Mouse (Mus musculus) megakaryocyte, adult 5-6 weeks (primary cell): ENCODE data around the gene Sart1. TPM values are rescaled to one million over a fixed set of nuclear protein-coding genes. Genes with fewer than 3 reads are reported as not detected.

Source experiments
- ATAC-seq: 2 replicates; pipeline ENCODE4 v1.8.0; 2016; ENCODE audit warnings: mild to moderate bottlenecking, inconsistent platforms; ENCODE audit not compliant: poor library complexity, severe bottlenecking
- total RNA-seq, 2 experiments: library from RNA; stranded (forward) in 1 of 2; stranded (reverse) in 1 of 2; fragments of 153-499, 151-499 nt in 1 of 2; fragments of 221-1000, 200-1000 nt in 1 of 2; gene quantifications; 2 replicates each; pipeline versions ENCODE4 v1.2.3 to v1.2.4; 2015 to 2017

Gene Sart1
- total RNA-seq, 2 experiments from 2014 or later, result 57.3 to 62.2 TPM

- ATAC-seq, result no peak
These were observed 60.5 kb downstream of the Sart1 start for GRCm38 (mm10) chr19:5327970-5328369.

Other genes starting within 250 kb of the Sart1 start
- 45.4 and 45.7 TPM in 2 replicates for gene Pacs1, start 115.6 kb downstream of the Sart1 start, total RNA-seq (2015)
- 14.2 and 25.4 TPM in 2 replicates for gene Pacs1, start 115.6 kb downstream of the Sart1 start, total RNA-seq (2017)
- gene Sf3b2, start 93.2 kb downstream of the Sart1 start, total RNA-seq (2015), result 109 TPM in 2 replicates
- gene Sf3b2, start 93.2 kb downstream of the Sart1 start, total RNA-seq (2017), result 240 and 249 TPM in 2 replicates
- not detected in 2 replicates for gene Gal3st3, start 90.4 kb downstream of the Sart1 start, total RNA-seq (2015)
- not detected in 2 replicates for gene Gal3st3, start 90.4 kb downstream of the Sart1 start, total RNA-seq (2017)
- not detected in 2 replicates for gene Catsper1, start 53.0 kb downstream of the Sart1 start, total RNA-seq (2015)
- not detected in 2 replicates for gene Catsper1, start 53.0 kb downstream of the Sart1 start, total RNA-seq (2017)
- not detected in 2 replicates for gene Cst6, start 39.1 kb downstream of the Sart1 start, total RNA-seq (2015)
- gene Cst6, start 39.1 kb downstream of the Sart1 start, total RNA-seq (2017), result not detected in 2 replicates
- 19.7 and 25.8 TPM in 2 replicates for gene Eif1ad, start 22.0 kb downstream of the Sart1 start, total RNA-seq (2015)
- gene Eif1ad, start 22.0 kb downstream of the Sart1 start, total RNA-seq (2017), result 33.1 and 37.4 TPM in 2 replicates
- gene Banf1, start 21.5 kb downstream of the Sart1 start, total RNA-seq (2015), result 269 and 297 TPM in 2 replicates
- gene Banf1, start 21.5 kb downstream of the Sart1 start, total RNA-seq (2017), result 29.3 and 29.6 TPM in 2 replicates
- gene Tsga10ip, start 13.8 kb upstream of the Sart1 start, total RNA-seq (2015), result not detected in 2 replicates
- not detected in 2 replicates for gene Tsga10ip, start 13.8 kb upstream of the Sart1 start, total RNA-seq (2017)
- gene Drap1, start 36.3 kb upstream of the Sart1 start, total RNA-seq (2015), result 62.3 and 72.3 TPM in 2 replicates
- gene Drap1, start 36.3 kb upstream of the Sart1 start, total RNA-seq (2017), result 53.7 and 59.0 TPM in 2 replicates
- gene AI837181, start 36.4 kb upstream of the Sart1 start, total RNA-seq (2015), result 20.3 and 23.7 TPM in 2 replicates
- gene AI837181, start 36.4 kb upstream of the Sart1 start, total RNA-seq (2017), result 8.9 and 15.6 TPM in 2 replicates
- 0.48 and 1.2 TPM in 2 replicates for gene Fosl1, start 58.8 kb upstream of the Sart1 start, total RNA-seq (2015)
- gene Fosl1, start 58.8 kb upstream of the Sart1 start, total RNA-seq (2017), result 0.69 and 0.95 TPM in 2 replicates
- gene Ccdc85b, start 69.2 kb upstream of the Sart1 start, total RNA-seq (2015), result 0.80 and 1.1 TPM in 2 replicates
- 1.7 TPM in 2 replicates for gene Ccdc85b, start 69.2 kb upstream of the Sart1 start, total RNA-seq (2017)
- 55.8 and 64.9 TPM in 2 replicates for gene Fibp, start 71.9 kb upstream of the Sart1 start, total RNA-seq (2015)
- 93.9 and 115 TPM in 2 replicates for gene Fibp, start 71.9 kb upstream of the Sart1 start, total RNA-seq (2017)
- gene Ctsw, start 79.8 kb upstream of the Sart1 start, total RNA-seq (2015), result 5.7 and 12.6 TPM in 2 replicates
- gene Ctsw, start 79.8 kb upstream of the Sart1 start, total RNA-seq (2017), result 5.9 and 9.1 TPM in 2 replicates
- gene Efemp2, start 85.3 kb upstream of the Sart1 start, total RNA-seq (2015), result 0.42 and 1.2 TPM in 2 replicates
- 1.2 TPM in 1 of 2 replicates, not detected in the other for gene Efemp2, start 85.3 kb upstream of the Sart1 start, total RNA-seq (2017)
- gene Mus81, start 99.7 kb upstream of the Sart1 start, total RNA-seq (2015), result 16.2 and 16.6 TPM in 2 replicates
- gene Mus81, start 99.7 kb upstream of the Sart1 start, total RNA-seq (2017), result 9.2 and 13.8 TPM in 2 replicates
- 2,162 and 2,175 TPM in 2 replicates for gene Cfl1, start 101.8 kb upstream of the Sart1 start, total RNA-seq (2015)
- 1,771 and 1,778 TPM in 2 replicates for gene Cfl1, start 101.8 kb upstream of the Sart1 start, total RNA-seq (2017)
- gene 1700020D05Rik, start 115.1 kb upstream of the Sart1 start, total RNA-seq (2015), result 1.8 and 2.1 TPM in 2 replicates
- gene 1700020D05Rik, start 115.1 kb upstream of the Sart1 start, total RNA-seq (2017), result 0.49 and 1.5 TPM in 2 replicates
- gene Snx32, start 121.8 kb upstream of the Sart1 start, total RNA-seq (2015), result 2.7 and 4.8 TPM in 2 replicates
- gene Snx32, start 121.8 kb upstream of the Sart1 start, total RNA-seq (2017), result 1.5 and 3.0 TPM in 2 replicates
- 0.07 and 0.14 TPM in 2 replicates for gene Ovol1, start 171.9 kb upstream of the Sart1 start, total RNA-seq (2015)
- 0.07 TPM in 1 of 2 replicates, not detected in the other for gene Ovol1, start 171.9 kb upstream of the Sart1 start, total RNA-seq (2017)
- 18.3 and 23.2 TPM in 2 replicates for gene Ap5b1, start 179.3 kb upstream of the Sart1 start, total RNA-seq (2015)
- gene Ap5b1, start 179.3 kb upstream of the Sart1 start, total RNA-seq (2017), result 16.4 and 22.5 TPM in 2 replicates
- gene Rnaseh2c, start 213.2 kb upstream of the Sart1 start, total RNA-seq (2015), result 116 and 125 TPM in 2 replicates
- gene Rnaseh2c, start 213.2 kb upstream of the Sart1 start, total RNA-seq (2017), result 94.6 and 136 TPM in 2 replicates
- 34.2 and 47.8 TPM in 2 replicates for gene Kat5, start 221.5 kb upstream of the Sart1 start, total RNA-seq (2015)
- 69.4 and 73.9 TPM in 2 replicates for gene Kat5, start 221.5 kb upstream of the Sart1 start, total RNA-seq (2017)
- gene Rela, start 248.8 kb upstream of the Sart1 start, total RNA-seq (2015), result 51.9 and 56.6 TPM in 2 replicates
- 46.1 and 47.8 TPM in 2 replicates for gene Rela, start 248.8 kb upstream of the Sart1 start, total RNA-seq (2017)